Mouse (Mus musculus): ENCODE data around the gene M6pr. TPM values are rescaled to one million over a fixed set of nuclear protein-coding genes. Genes with fewer than 3 reads are reported as not detected.

Gene M6pr
- total and polyA plus RNA-seq, 2 experiments from 2014 or later: 44.0 to 47.2 TPM

DNA sequence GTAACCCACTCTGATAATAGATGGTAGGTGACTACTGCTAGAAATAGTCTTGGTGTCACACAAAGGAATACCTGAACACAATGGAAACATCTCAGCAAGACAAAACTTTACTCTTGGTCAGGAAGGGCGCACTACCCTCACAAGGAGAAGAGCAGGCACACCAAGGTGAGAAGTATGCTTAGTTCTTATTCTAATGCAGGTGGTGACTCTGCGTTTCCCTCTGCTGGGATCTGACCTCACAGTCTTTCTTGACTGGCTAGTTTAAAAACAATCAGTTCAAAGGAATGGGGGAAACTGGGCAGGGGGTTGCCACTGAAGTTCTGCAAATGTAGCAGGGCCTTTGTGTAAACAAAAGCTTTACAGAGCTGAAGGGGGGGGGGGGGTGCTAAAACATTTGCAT lies 57.8 kb downstream of the M6pr start:
- Histone ChIP-seq H3K4me2 (ENCODE audit: low read depth, low read length, poor library complexity, severe bottlenecking) (no peak overlapping the region), H3K9ac (replicated peaks; ENCODE audit: low read length, poor library complexity, severe bottlenecking) (no peak overlapping the region), H3K27ac (ENCODE audit: low read depth, low read length) (no peak overlapping the region), H3K4me3 (ENCODE audit: low read depth, low read length) (no peak overlapping the region), H3K4me1 (ENCODE audit: insufficient read depth, low read length) (no peaks in the 10 kb centered on the region), H3K9me3 (ENCODE audit: low read length) (no peaks in the 10 kb centered on the region), H3K36me3 (ENCODE audit: insufficient read depth, low read length) (no peaks in the 10 kb centered on the region), H3K27me3 (ENCODE audit: insufficient read depth, low read length) (no peaks in the 10 kb centered on the region)
- 61% methylated on average over 2 of the region's 2 CpGs for WGBS
- ATAC-seq (ENCODE audit: low FRiP score) (no peak), DNase-seq (ENCODE audit: low spot score) (no peak)
- TF ChIP-seq CTCF (IDR thresholded peaks at IDR 0.05): no peak

- 53% methylated on average over 3 of the region's 3 CpGs for WGBS
- ATAC-seq (ENCODE audit: low FRiP score): no peak
- Histone ChIP-seq H3K27ac (ENCODE audit: low read depth, low read length) (no peak overlapping the region), H3K36me3 (ENCODE audit: insufficient read depth, low read length) (no peaks in the 10 kb centered on the region), H3K4me2 (ENCODE audit: low read depth, low read length, poor library complexity, severe bottlenecking) (no peak overlapping the region), H3K9me3 (ENCODE audit: low read length) (no peaks in the 10 kb centered on the region), H3K4me1 (ENCODE audit: insufficient read depth, low read length) (no peaks in the 10 kb centered on the region), H3K9ac (replicated peaks; ENCODE audit: low read length, poor library complexity, severe bottlenecking) (no peak overlapping the region), H3K4me3 (ENCODE audit: low read depth, low read length) (no peak overlapping the region), H3K27me3 (ENCODE audit: insufficient read depth, low read length) (no peaks in the 10 kb centered on the region)
- no peak for TF ChIP-seq CTCF (IDR thresholded peaks at IDR 0.05)
- no peak for DNase-seq (ENCODE audit: low spot score)
Measured at GRCm38 (mm10) chr6:122366976-122367375, 58.5 kb downstream of the M6pr start.

Other genes with a start within 250 kb of the M6pr start
- 0.33 and 0.52 TPM in 2 replicates for gene Klrg1, start 25.8 kb upstream of the M6pr start, total RNA-seq (2014; rRNA removed)
- 1.4 and 1.9 TPM in 2 replicates for gene Klrg1, start 25.8 kb upstream of the M6pr start, polyA plus RNA-seq (2015; fragmentation: Nextera tagmentation; extraction: Ambion mirVana)
- 60.5 and 67.1 TPM in 2 replicates for gene Phc1, start 31.8 kb downstream of the M6pr start, total RNA-seq (2014; rRNA removed)
- gene Phc1, start 31.8 kb downstream of the M6pr start, polyA plus RNA-seq (2015; fragmentation: Nextera tagmentation; extraction: Ambion mirVana): 24.7 and 26.8 TPM in 2 replicates
- 134 and 164 TPM in 2 replicates for gene Rimklb, start 190.0 kb downstream of the M6pr start, total RNA-seq (2014; rRNA removed)
- gene Rimklb, start 190.0 kb downstream of the M6pr start, polyA plus RNA-seq (2015; fragmentation: Nextera tagmentation; extraction: Ambion mirVana): 114 and 120 TPM in 2 replicates
- 1.9 and 2.5 TPM in 2 replicates for gene Mfap5, start 197.1 kb downstream of the M6pr start, total RNA-seq (2014; rRNA removed)
- 6.5 and 10.1 TPM in 2 replicates for gene Mfap5, start 197.1 kb downstream of the M6pr start, polyA plus RNA-seq (2015; fragmentation: Nextera tagmentation; extraction: Ambion mirVana)
- gene Aicda, start 245.1 kb downstream of the M6pr start, total RNA-seq (2014; rRNA removed): 0.11 and 1.3 TPM in 2 replicates
- 0.49 and 0.53 TPM in 2 replicates for gene Aicda, start 245.1 kb downstream of the M6pr start, polyA plus RNA-seq (2015; fragmentation: Nextera tagmentation; extraction: Ambion mirVana)

All from midbrain, postnatal 0 days (tissue).